Mouse (Mus musculus): ENCODE measurements around the gene Gtf2h4. TPM values are rescaled to one million over a fixed set of nuclear protein-coding genes. Genes with fewer than 3 reads are reported as not detected.

The Gtf2h4 gene
- polyA plus RNA-seq, 1 experiment = 17.2 TPM

GRCm38 (mm10) chr17:35666851-35667256, 6.7 kb downstream of the Gtf2h4 start:
- TF ChIP-seq POLR2A (IDR thresholded peaks at IDR 0.05; ENCODE audit: low read depth, low read length) (no peak), CTCF (IDR thresholded peaks at IDR 0.05; ENCODE audit: extremely low read depth, insufficient read length, insufficient replicate concordance, low read depth, low read length) (no peak)
- Histone ChIP-seq H3K27me3 (ENCODE audit: control insufficient read depth, insufficient read depth, low read length) (no peaks in the 10 kb centered on the region), H3K27ac (ENCODE audit: insufficient read depth, low read depth, low read length) (peak overlapping the region; percentile 62), H3K4me1 (ENCODE audit: control insufficient read depth, insufficient read depth, insufficient read length, low read length) (peaks cover 9% of the 10 kb centered on the region), H3K4me3 (ENCODE audit: low read depth, low read length) (peak overlapping the region; percentile 93), H3K36me3 (ENCODE audit: control insufficient read depth, insufficient read depth, low read length) (peaks cover 8% of the 10 kb centered on the region)
- 1% methylated on average over 13 of the region's 13 CpGs for WGBS

GRCm38 (mm10) chr17:35665957-35666515, 7.5 kb downstream of the Gtf2h4 start:
- H3K4me1 ChIP-seq (ENCODE audit: control insufficient read depth, insufficient read depth, insufficient read length, low read length) = peaks cover 9% of the 10 kb centered on the region
- WGBS = 58% methylated on average over 17 of the region's 17 CpGs
- no peak overlapping the region for H3K4me3 ChIP-seq (ENCODE audit: low read depth, low read length)
- H3K27me3 ChIP-seq (ENCODE audit: control insufficient read depth, insufficient read depth, low read length) = no peaks in the 10 kb centered on the region
- peaks cover 14% of the 10 kb centered on the region for H3K36me3 ChIP-seq (ENCODE audit: control insufficient read depth, insufficient read depth, low read length)
- TF ChIP-seq CTCF (IDR thresholded peaks at IDR 0.05; ENCODE audit: extremely low read depth, insufficient read length, insufficient replicate concordance, low read depth, low read length) (peak; percentile 58; the same call in 1 of the 2 replicates), POLR2A (IDR thresholded peaks at IDR 0.05; ENCODE audit: low read depth, low read length) (no peak)
- H3K27ac ChIP-seq (ENCODE audit: insufficient read depth, low read depth, low read length) = no peak overlapping the region

GRCm38 (mm10) chr17:35653086-35653485, 20.5 kb downstream of the Gtf2h4 start:
- Histone ChIP-seq H3K27ac (ENCODE audit: insufficient read depth, low read depth, low read length) (no peak overlapping the region), H3K4me3 (ENCODE audit: low read depth, low read length) (no peak overlapping the region), H3K36me3 (ENCODE audit: control insufficient read depth, insufficient read depth, low read length) (peaks cover 24% of the 10 kb centered on the region), H3K27me3 (ENCODE audit: control insufficient read depth, insufficient read depth, low read length) (no peaks in the 10 kb centered on the region), H3K4me1 (ENCODE audit: control insufficient read depth, insufficient read depth, insufficient read length, low read length) (peaks cover 7% of the 10 kb centered on the region; the same call in 1 of the 2 replicates)
- WGBS = 92% methylated on average over 2 of the region's 2 CpGs
- no peak for TF ChIP-seq CTCF (IDR thresholded peaks at IDR 0.05; ENCODE audit: extremely low read depth, insufficient read length, insufficient replicate concordance, low read depth, low read length)
- TF ChIP-seq POLR2A (IDR thresholded peaks at IDR 0.05; ENCODE audit: low read depth, low read length) = no peak

DNA sequence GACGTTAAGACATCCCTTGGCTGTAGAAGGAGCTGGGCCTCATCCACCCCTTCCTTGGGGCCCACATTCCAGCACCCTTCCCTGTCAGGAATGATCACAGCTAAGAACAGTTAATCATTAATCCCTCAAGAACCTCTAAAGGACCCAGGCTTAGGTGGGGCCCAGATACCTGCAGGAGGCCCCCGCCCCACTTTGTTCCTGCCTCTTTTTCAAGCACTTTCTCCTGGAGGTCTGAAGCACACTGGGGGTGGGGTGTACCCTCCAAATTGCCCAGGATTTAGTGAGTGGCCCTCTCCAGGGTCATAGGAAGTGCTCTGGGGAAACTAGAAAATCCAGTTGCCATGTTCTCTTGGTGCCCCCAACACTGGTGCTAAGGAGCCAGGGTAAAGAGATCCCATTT, 24.1 kb downstream of the Gtf2h4 start:
- H3K36me3 ChIP-seq (ENCODE audit: control insufficient read depth, insufficient read depth, low read length) = no peaks in the 10 kb centered on the region
- WGBS = 15% methylated on average over 2 of the region's 2 CpGs
- no peaks in the 10 kb centered on the region for H3K27me3 ChIP-seq (ENCODE audit: control insufficient read depth, insufficient read depth, low read length)
- H3K27ac ChIP-seq (ENCODE audit: insufficient read depth, low read depth, low read length) = no peak overlapping the region
- H3K4me3 ChIP-seq (ENCODE audit: low read depth, low read length) = no peak overlapping the region
- peaks cover 7% of the 10 kb centered on the region; the same call in 1 of the 2 replicates for H3K4me1 ChIP-seq (ENCODE audit: control insufficient read depth, insufficient read depth, insufficient read length, low read length)
- TF ChIP-seq POLR2A (IDR thresholded peaks at IDR 0.05; ENCODE audit: low read depth, low read length) (no peak), CTCF (IDR thresholded peaks at IDR 0.05; ENCODE audit: extremely low read depth, insufficient read length, insufficient replicate concordance, low read depth, low read length) (no peak)

DNA sequence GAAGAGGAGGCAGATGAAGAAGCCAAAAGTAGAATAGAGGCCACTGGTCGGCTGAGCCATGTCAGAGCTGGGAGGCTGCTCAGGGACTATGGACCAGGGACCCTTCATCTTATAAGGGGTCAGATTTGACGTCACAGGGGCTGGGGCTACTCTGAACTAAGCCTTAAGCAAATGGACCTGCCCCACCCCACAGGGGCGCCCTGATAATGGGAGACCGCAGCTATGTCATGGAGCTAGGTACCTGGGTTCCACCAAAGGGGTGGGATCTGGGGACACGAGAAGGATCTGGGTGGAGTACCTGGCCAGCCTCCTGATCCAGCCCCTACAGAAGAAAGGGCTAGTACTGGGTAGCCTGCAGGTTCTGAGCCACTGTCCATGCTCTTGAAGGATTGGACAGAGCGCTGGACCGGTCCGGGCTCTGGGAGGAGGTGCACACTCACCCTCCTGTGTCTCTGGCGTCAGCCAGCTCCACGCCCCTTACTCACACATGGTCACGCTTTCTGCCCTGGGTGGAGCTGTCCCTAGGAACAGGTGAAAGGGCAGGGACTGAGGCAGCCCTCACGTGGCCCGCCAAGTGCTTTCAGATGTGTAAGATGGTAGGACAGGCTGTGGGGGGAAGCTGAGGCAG, 29.8 kb downstream of the Gtf2h4 start, which contains the start of gene Mucl3:
TSS of gene Mucl3 (minus strand) at position 87 of the 628 bp plus-strand sequence.
- no peak within 1 kb of the TSS for H3K27ac ChIP-seq (ENCODE audit: insufficient read depth, low read depth, low read length)
- H3K4me3 ChIP-seq (ENCODE audit: low read depth, low read length) = no peak within 1 kb of the TSS
- no peaks in the 10 kb centered on the region for H3K4me1 ChIP-seq (ENCODE audit: control insufficient read depth, insufficient read depth, insufficient read length, low read length)
- H3K36me3 ChIP-seq (ENCODE audit: control insufficient read depth, insufficient read depth, low read length) = no peaks in the 10 kb centered on the region
- WGBS = 42% methylated on average over 13 of the region's 13 CpGs
- TF ChIP-seq CTCF (IDR thresholded peaks at IDR 0.05; ENCODE audit: extremely low read depth, insufficient read length, insufficient replicate concordance, low read depth, low read length) (no peak), POLR2A (IDR thresholded peaks at IDR 0.05; ENCODE audit: low read depth, low read length) (no peak)
- no peaks in the 10 kb centered on the region for H3K27me3 ChIP-seq (ENCODE audit: control insufficient read depth, insufficient read depth, low read length)

- WGBS = 50% methylated on average over 6 of the region's 6 CpGs
- no peak for TF ChIP-seq CTCF (IDR thresholded peaks at IDR 0.05; ENCODE audit: extremely low read depth, insufficient read length, insufficient replicate concordance, low read depth, low read length)
- no peak for TF ChIP-seq POLR2A (IDR thresholded peaks at IDR 0.05; ENCODE audit: low read depth, low read length)
- Histone ChIP-seq H3K4me1 (ENCODE audit: control insufficient read depth, insufficient read depth, insufficient read length, low read length) (peaks cover 3% of the 10 kb centered on the region; the same call in 1 of the 2 replicates), H3K36me3 (ENCODE audit: control insufficient read depth, insufficient read depth, low read length) (no peaks in the 10 kb centered on the region), H3K4me3 (ENCODE audit: low read depth, low read length) (no peak overlapping the region), H3K27me3 (ENCODE audit: control insufficient read depth, insufficient read depth, low read length) (no peaks in the 10 kb centered on the region), H3K27ac (ENCODE audit: insufficient read depth, low read depth, low read length) (no peak overlapping the region)
Measured at GRCm38 (mm10) chr17:35639352-35639751, 34.2 kb downstream of the Gtf2h4 start.

DNA sequence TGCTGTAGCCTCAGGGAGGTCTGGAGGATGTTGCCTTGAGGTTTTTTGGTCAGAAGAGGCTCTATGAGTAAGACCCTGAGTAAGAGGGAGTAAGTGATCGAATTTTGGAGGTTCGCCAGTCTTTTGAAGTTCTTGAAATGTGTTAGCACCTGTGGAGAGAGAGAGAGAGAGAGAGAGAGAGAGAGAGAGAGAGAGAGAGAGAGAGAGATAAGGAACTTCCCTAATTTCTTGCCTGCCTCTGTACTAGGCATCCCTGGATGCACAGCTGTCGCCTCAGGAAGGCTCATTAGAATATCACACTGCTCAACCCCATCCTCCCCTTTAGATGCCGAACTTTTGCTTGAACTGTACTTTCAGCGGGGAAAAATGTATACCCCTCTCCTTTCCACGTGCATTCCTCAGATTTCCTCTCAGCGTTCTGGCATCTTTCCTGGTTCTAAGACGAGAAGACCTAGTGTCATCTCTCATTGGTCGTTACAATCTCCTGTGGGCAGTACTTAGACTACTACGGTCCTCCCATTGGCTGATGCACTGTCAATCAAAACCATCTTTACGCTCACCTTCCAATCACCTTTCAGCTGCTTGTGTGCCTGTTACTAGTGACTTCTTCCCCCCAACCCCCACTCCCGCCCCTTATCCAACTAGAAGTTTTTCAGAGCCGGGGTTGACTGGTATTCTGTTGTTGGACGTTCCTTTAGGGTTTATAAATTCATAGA, 34.9 kb downstream of the Gtf2h4 start:
- no peak overlapping the region for H3K4me3 ChIP-seq (ENCODE audit: low read depth, low read length)
- 23% methylated on average over 14 of the region's 14 CpGs for WGBS

More for the DNA sequence above, 34.9 kb downstream of the Gtf2h4 start:
- Histone ChIP-seq H3K36me3 (ENCODE audit: control insufficient read depth, insufficient read depth, low read length) (no peaks in the 10 kb centered on the region), H3K27me3 (ENCODE audit: control insufficient read depth, insufficient read depth, low read length) (no peaks in the 10 kb centered on the region), H3K27ac (ENCODE audit: insufficient read depth, low read depth, low read length) (no peak overlapping the region), H3K4me1 (ENCODE audit: control insufficient read depth, insufficient read depth, insufficient read length, low read length) (peaks cover 3% of the 10 kb centered on the region; the same call in 1 of the 2 replicates)
- no peak for TF ChIP-seq CTCF (IDR thresholded peaks at IDR 0.05; ENCODE audit: extremely low read depth, insufficient read length, insufficient replicate concordance, low read depth, low read length)
- TF ChIP-seq POLR2A (IDR thresholded peaks at IDR 0.05; ENCODE audit: low read depth, low read length) = no peak
